Mouse (Mus musculus) layer of hippocampus, adult 2 months (tissue): ENCODE results near the gene Ogdh. TPM values are rescaled to one million over a fixed set of nuclear protein-coding genes. Genes with fewer than 3 reads are reported as not detected.
"Not testable (repeated sequence)": the region's sequence is repeated elsewhere in the genome, so short reads cannot be mapped to it uniquely, and the experiment has no call there.

Experiments
- DNase-seq, 2 experiments: peaks; one replicate each; pipeline ENCODE4 v3.0.0; 2022; ENCODE audit warnings: low spot score in 2 of 2
- H3K27ac ChIP-seq: fragments of 200-600 bp; 2 replicates; pipeline ENCODE4 v1.8.1; 2022
- H3K4me3 ChIP-seq: fragments of 200-600 bp; 2 replicates; pipeline ENCODE4 v1.8.1; 2022; ENCODE audit warnings: mild to moderate bottlenecking
- CTCF ChIP-seq: fragments of 200-600 bp; conservative IDR thresholded peaks from 2 replicates; pipeline ENCODE4 v1.8.1; 2022; ENCODE audit warnings: antibody characterized with exemption, mild to moderate bottlenecking, moderate library complexity
- total RNA-seq, 2 experiments: library from RNA; stranded (reverse); gene quantifications; 2 replicates each; pipeline ENCODE4 v1.2.3; 2021

The Ogdh gene
- total RNA-seq, 2 experiments from 2014 or later: 214 to 221 TPM

DNA sequence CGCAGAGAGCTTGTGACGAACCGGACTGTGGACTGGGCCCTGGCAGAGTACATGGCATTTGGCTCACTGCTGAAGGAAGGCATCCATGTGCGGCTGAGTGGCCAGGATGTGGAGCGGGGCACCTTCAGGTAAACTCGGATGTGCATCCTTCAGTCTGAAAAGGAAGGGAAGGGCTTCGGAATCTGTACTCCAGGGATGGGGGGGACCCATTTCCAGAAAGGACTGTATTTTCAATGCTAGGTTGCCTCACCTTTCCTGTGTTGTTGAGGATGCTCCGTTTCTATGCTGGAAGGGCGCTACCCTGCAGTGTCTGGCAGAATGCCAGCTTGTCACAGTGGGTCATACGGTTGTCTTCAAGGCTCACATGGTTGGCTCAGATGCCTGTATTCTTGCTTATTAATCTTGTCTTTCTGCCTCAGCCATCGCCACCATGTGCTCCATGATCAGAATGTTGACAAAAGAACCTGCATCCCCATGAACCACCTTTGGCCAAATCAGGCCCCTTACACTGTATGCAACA lies 57.3 kb downstream of the Ogdh start:
- H3K27ac ChIP-seq: no peak overlapping the region
- no peak overlapping the region for H3K4me3 ChIP-seq
- no peak for DNase-seq
- TF ChIP-seq CTCF: no peak

DNA sequence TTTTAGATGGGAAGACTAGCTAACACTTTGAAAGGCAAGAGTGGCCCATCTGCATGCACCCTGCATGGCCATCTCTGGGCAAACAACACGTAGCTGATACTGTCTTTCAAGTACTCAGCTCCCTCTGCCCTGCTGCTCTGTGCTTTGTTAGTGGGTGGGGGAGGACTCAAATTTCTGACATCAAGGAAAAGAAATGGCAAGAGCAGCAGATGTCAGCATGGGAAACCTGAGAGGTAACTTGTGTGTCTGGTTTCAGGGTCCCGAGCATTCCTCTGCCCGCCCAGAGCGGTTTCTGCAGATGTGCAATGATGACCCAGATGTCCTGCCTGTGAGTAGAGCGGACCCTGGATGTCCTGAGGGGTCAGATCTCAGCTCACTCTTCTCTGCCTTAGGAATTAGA lies 58.2 kb downstream of the Ogdh start:
- DNase-seq: no peak
- H3K27ac ChIP-seq: no peak overlapping the region
- no peak overlapping the region for H3K4me3 ChIP-seq
- TF ChIP-seq CTCF: no peak

DNA sequence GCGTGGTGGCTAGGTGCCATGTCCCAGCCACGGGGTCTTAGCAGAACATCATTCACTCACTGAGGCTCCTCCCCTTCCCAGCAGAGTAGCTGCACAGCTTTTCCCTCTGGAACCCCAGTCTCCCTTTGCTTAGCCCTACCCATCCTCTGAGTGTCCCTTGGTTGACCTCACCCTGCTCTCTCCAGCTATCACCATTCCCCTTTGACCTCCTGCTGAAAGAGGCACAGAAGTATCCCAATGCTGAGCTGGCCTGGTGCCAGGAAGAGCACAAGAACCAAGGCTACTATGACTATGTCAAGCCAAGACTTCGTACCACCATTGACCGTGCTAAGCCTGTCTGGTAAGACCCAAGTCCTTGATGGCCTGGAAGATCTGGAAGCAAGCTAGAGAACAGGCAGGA lies 63.7 kb downstream of the Ogdh start:
- Histone ChIP-seq H3K27ac (no peak overlapping the region), H3K4me3 (no peak overlapping the region)
- TF ChIP-seq CTCF: no peak
- no peak for DNase-seq

DNA sequence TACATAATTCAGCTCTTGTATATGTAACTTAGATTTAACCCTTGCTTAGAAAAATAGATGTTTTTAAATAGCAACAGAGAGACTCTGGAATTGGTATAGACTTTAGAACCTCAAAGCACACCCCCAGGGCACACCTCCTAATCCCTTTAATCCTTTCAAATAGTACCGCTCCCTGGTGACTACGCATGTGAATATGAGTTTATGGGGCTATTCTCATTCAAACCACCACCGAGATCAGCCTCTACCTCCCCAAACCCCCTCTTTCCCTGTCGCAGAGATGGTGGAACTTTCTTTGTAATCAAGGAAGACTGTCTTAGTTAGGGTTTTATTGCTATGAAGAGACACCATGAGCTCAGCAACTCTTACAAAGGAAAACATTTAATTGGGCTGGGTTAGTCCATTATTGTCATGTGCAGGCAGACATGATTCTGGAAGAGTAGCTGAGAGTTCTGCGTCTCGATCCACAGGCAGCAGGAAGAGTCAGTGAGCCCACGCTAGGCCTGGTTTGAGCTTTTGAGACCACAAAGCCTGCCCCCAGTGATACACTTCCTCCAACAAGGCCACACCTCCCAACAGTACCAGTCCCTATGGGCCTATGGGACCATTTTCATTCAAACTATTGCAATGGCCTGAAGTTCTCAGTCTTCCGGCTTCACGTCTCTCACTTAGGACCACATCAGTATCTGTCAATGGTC lies 73.3 kb downstream of the Ogdh start:
- no peak for DNase-seq
- H3K27ac ChIP-seq: no peak overlapping the region
- TF ChIP-seq CTCF: no peak
- H3K4me3 ChIP-seq: no peak overlapping the region

DNA sequence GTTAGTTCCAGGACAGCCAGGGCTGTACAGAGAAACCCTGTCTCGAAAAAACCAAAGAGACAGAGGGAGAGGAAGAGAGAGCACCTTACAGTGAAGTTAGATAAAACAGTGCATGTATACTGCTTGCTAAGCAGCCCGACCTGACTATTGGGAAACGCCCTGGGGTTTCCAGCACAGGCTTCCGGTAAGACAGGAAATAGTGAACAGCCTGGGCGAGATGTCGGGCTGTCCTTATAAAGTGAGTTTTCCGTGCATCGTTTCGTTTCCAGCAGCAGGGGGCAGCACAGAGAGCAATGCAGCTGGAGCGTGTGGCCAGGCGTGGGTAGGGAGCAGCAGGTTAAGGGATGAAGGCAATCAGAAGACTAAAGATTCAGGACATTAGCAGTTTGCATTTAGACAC lies 74.5 kb downstream of the Ogdh start:
- no peak overlapping the region for H3K27ac ChIP-seq
- H3K4me3 ChIP-seq: no peak overlapping the region

DNA sequence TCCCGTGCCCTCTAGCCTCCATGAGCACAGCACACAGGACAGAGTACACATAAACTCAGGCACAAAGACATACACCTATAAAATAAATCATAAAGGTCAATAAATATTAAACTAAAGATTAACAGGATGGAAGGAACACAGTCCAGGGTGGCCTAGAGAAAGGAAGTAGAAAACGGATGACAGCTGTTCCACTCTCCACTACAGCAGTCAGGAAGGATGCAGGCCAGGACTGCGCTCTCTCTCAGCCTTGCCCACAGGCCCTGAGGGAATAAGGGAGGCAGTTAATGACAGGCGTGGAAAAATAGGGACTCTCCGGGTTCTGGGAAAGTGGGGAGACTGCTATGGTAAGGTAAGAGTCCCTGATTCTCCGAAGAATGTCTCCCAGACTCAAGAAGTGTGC lies 75.0 kb downstream of the Ogdh start:
- TF ChIP-seq CTCF: no peak
- Histone ChIP-seq H3K4me3 (no peak overlapping the region), H3K27ac (no peak overlapping the region)
- DNase-seq: no peak

More for the DNA sequence above, 74.5 kb downstream of the Ogdh start:
- peak; percentile 83 for TF ChIP-seq CTCF
- peak; percentile 47 to 62 for DNase-seq

DNA sequence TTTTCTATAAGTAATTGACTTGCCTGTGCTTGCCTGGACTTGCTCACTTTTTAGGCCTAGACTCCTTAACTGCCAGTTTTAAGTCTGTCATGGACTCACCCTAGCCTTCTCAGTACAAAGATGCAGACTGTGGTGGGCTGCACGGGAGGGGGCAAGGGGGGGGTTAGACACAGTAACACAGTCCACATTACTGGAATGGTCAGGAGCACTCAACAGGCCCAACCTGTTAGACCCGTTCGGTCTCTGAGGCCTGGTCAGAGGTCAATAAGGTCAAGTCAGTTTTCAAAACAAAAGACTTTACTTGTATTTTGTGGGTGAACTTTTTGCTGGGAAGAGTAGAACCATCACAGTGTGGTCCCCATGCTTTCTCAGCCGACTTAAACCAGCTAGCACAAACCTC lies 75.7 kb downstream of the Ogdh start:
- no peak for TF ChIP-seq CTCF

DNA sequence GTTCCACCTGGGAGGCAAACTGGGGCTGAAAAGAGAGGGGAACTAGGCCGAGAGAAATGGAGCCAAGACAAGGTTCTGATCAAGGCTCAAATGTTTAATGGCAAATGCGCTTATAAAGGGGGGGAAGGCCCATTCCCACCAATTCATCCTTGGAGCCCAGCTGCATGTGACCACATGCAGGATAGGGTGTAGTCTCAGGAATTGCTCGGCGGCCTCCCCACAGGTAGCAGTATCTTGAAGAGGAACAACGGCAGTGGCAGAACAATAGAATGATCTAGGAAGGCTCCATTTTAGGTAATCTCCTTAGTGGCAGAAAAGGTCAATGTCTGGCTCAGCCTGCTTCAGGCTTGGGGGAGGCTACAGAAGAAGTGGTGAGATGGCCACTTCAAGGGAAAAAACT lies 76.6 kb downstream of the Ogdh start:
- not testable (repeated sequence) for H3K4me3 ChIP-seq, H3K27ac ChIP-seq, DNase-seq

More for the DNA sequence above, 75.7 kb downstream of the Ogdh start:
- no peak overlapping the region for H3K27ac ChIP-seq
- H3K4me3 ChIP-seq: no peak overlapping the region
- DNase-seq: no peak

DNA sequence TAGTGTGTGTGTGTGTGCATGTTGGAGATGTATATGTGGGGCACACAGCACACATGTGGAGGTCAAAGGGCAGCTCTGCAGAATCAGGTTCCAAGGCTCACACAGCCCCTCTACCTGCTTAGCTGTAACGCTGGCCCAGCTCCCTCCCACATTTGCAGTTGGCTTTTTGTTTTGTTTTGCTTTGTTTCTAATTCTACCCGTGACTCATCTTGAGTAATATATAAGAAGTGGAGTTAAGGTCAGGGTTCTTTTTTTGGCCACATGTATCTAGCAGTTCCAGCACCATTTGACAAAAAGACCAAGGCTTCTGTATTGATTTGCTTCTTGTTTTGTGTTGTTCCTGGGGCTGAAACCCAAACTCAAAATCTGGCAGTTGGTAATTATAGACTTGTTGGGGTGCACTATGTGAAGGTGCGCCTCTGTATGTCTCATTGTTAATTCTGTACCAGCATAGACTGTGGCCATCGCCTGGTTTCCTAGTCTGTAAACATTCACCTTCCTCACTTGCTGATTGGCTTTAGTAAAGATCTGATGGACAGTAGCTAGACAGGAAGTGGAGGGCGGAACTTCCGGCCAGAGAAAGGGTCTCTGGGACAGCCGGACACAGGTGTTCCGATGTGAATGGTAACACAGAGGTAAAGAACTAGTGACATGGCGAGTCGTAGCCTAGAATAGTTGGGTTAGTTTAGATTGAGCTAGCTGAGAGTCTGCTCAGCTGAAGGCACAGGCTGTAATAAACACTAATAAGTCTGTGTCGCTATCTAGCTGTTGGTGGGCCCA lies 80.1 kb downstream of the Ogdh start:
- no peak overlapping the region for H3K27ac ChIP-seq
- DNase-seq: no peak
- TF ChIP-seq CTCF: no peak
- no peak overlapping the region for H3K4me3 ChIP-seq

DNA sequence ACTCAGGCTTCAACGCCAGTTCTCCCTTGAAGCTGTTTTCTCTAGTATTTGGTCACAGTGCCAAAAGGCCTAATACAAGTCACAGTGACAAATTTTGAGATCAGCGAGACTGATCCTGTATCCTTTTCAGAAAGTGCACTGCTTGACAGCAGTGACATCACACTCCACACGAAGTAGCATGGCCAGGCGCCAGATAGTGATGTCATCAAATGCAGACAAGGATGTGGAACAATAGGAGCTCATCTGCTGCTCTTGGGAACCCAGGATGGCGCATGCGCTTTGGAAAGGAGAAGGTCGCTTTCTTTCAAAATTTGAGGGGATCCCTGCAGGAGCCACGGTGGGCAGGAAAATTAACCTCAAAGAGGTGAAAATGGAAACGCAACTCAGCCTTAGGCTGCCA lies 81.4 kb downstream of the Ogdh start:
- TF ChIP-seq CTCF: no peak
- Histone ChIP-seq H3K4me3 (no peak overlapping the region), H3K27ac (no peak overlapping the region)
- DNase-seq: no peak

DNA sequence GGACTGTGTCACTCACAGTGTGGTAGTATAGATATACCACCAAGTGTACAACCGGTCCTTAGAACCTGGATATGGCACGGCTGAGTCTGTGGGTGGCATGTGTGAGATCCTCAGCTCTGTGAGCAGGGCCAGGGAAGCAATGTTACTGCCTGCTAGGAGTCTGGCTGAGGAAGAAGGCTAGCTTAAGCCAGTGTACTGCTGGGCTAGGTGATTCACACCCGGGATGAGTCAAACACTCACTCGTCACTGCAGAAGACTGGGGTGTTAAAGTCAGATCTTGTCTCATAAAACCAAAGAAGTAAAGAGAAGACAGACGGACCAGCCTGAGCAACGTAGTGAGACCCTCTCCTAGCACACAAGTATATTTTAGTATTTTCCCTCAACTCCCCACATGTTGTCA lies 89.5 kb downstream of the Ogdh start:
- H3K4me3 ChIP-seq: no peak overlapping the region
- no peak for TF ChIP-seq CTCF
- no peak overlapping the region for H3K27ac ChIP-seq
- DNase-seq: no peak

DNA sequence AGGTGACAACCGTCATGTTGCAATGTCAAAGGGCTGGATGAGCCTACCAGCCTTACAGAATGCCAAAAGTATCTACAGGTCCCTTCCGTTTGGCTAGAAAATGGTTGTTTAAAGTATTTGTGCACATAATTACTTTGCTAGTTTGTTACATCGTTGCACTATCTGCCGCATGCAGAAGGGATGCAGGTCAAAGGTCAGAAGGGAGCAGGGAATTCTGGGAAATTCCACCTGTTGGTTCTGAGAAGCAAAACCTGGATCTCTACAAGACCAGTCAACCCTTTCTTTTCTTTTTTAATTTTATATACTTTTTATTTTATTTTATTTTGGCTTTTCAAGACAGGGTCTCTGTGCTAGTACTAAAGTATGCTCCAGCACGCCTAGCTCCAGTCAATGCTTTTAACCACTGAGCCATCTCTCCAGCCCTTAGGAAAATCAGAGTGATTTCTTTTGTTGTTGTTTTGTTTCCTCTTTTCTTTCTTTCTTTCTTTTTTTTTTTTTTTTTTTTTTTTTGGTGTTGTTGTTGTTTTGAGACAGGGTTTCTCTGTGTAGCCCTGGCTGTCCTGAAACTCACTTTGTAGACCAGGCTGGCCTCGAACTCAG lies 96.8 kb downstream of the Ogdh start:
- peak overlapping the region; percentile 94 for H3K27ac ChIP-seq
- peak; percentile 16; the same call in 1 of the 2 replicates for TF ChIP-seq CTCF
- H3K4me3 ChIP-seq: peak overlapping the region; percentile 82
- no peak for DNase-seq

DNA sequence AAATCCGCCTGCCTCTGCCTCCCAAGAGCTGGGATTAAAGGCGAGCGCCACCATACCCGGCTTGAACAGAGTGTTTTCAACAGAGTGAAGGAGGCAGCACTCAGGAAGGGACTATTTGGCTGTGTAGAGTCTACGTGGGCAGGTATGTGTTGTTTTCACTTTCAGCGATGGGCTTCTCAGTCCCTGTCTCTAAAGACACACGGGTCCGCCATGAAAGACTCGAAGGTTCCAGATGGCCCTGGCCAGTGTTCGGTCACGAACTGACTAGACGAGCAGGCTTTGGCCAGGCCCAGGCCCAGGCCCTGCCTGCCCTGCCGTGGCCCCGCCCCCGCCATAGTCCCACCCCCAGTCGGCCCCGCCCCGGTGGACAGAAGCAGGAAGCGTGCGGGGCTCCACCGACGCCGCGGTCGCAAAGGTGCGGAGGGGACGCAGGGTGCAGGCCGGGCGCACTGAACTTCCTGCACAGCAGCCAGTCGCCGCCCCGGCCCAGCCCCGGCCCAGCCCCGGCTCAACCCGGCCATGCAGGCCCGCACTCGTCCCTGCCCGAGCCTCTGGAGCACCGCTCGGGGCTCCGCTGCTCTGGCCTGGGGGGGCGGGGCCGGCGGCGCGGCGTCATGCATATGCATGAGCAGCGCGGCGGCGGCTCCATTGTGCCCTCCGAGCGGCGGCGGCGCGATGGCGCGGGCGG lies 97.4 kb downstream of the Ogdh start, which contains the start of gene Zmiz2:
Zmiz2 (plus strand) TSS at position 349 of the 688 bp plus-strand sequence.
- DNase-seq: peak; percentile 90 to 92
- H3K27ac ChIP-seq: peak within 1 kb of the TSS; percentile 94
- TF ChIP-seq CTCF: no peak
- H3K4me3 ChIP-seq: peak within 1 kb of the TSS; percentile 94
